Mouse (Mus musculus): Measurements from ENCODE around the gene Mea1.

The Mea1 gene

GRCm38 (mm10) chr17:46706375-46707089 lies 27.9 kb downstream of the Mea1 start:
- no peak for DNase-seq

- peak; percentile 94 for DNase-seq
These were observed 32.5 kb downstream of the Mea1 start, which contains the start of gene Pex6 for GRCm38 (mm10) chr17:46710959-46711597. Pex6 (plus strand) TSS chr17:46711463.

- peak; percentile 63 for DNase-seq
These were observed 33.1 kb downstream of the Mea1 start for GRCm38 (mm10) chr17:46711612-46712271.

GRCm38 (mm10) chr17:46712442-46712841 lies 33.8 kb downstream of the Mea1 start:
- DNase-seq = no peak

- DNase-seq = no peak
These were observed 35.3 kb downstream of the Mea1 start for GRCm38 (mm10) chr17:46713849-46714248.

- peak; percentile 47 for DNase-seq
These were observed 36.3 kb downstream of the Mea1 start for GRCm38 (mm10) chr17:46714756-46715481.

- no peak for DNase-seq
These were observed 42.5 kb downstream of the Mea1 start for GRCm38 (mm10) chr17:46721077-46721476.

GRCm38 (mm10) chr17:46724477-46725084 lies 46.0 kb downstream of the Mea1 start:
- DNase-seq = peak; percentile 54

- DNase-seq = peak; percentile 71
These were observed 46.7 kb downstream of the Mea1 start for GRCm38 (mm10) chr17:46725273-46725672.

GRCm38 (mm10) chr17:46725731-46726645 lies 47.4 kb downstream of the Mea1 start:
- DNase-seq = no peak

GRCm38 (mm10) chr17:46727271-46727670 lies 48.7 kb downstream of the Mea1 start:
- no peak for DNase-seq

GRCm38 (mm10) chr17:46728021-46728420 lies 49.4 kb downstream of the Mea1 start:
- DNase-seq = peak; percentile 68

GRCm38 (mm10) chr17:46728496-46728895 lies 49.9 kb downstream of the Mea1 start:
- DNase-seq = no peak

- no peak for DNase-seq
These were observed 50.3 kb downstream of the Mea1 start, which contains the start of gene Gnmt for GRCm38 (mm10) chr17:46728904-46729318. Gnmt (minus strand) TSS chr17:46729168.

Measured in thymus, postnatal 4 days (tissue).